Mouse (Mus musculus) mesoderm, embryonic 11.5 days (tissue): ENCODE measurements around the gene Neb.
"Not testable (repeated sequence)": the region's sequence is repeated elsewhere in the genome, so short reads cannot be mapped to it uniquely, and the experiment has no call there.

Experiments
- DNase-seq: peaks from one replicate; pipeline ENCODE4 v3.0.0-alpha.2; 2012; ENCODE audit warnings: low read depth, low spot score

The Neb gene

DNA sequence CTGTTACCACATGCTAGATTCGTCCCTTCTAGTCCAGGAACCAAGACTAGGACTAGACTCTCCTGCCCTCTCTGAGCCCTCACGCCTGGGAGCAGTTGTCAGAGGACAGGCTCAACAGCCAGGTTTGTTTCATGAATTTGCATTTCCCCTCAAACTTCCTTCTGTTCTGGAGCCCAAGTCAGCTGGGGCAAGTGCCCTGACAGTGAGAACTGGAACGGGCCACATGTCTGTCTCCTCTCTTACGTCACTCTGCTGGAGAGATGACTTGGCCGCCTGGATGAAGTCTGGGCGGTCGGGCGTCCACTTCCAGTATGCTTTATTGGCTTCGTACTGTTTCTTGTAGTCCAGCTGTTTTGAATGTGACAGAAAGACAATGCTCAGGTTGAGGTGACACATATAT is 200.5 kb downstream of the Neb start:
- DNase-seq = no peak

DNA sequence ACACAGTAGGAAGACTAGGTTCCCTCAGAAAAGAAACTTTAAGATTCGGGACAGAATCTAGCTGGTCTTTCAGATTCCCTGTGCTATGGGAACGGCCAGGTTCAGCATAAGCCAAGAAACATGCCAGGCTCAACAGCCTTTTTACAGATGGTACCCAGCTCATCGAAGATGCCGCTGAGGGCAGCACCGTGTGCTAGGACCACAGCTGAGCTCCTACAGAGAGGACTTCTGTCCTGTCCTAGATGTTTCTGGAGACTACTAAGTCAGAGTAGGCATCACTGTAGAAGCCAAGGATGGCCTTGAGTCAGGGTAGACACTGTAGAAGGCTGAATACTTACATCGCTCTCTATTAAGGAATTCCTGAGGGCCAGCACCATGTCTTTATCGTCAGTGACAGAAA is 201.1 kb downstream of the Neb start:
- DNase-seq = no peak

DNA sequence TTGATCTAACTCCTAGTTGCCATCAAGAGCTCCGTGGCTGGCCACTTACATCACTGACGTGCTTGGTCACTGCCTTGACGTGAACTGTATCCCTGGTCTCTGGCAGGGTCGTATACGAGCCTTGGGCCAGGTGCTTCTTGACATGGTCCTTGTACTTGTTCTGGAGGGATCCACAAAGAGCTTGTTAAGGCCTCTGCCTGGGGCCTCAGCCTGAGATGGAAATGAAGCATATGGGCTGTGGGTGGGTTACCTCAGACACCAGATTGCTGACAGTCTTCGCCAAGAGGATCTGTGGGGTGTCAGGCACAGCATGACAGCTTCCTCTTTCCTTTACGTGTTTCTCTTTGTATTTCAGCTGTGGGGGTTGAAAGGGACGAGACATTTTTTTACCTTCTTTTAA is 201.7 kb downstream of the Neb start:
- DNase-seq = no peak

DNA sequence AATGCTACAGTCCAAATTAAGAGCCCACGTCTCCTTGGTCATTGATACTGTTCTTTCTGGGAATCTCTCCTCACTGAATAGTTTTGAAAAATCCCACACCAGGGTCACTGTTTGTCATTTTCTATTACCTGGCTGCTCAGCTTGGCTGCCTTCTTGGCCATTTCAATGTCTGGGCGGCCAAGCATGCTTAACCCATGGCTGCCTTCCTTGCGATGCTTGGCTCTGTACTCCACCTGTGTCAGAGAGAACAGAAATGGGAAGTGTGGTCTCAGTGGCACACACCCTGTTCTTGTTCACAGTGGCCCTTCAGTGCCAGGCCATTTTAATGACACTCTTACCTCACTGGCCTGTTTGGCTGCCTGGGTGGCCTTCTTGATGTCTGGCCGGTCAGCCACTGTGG is 203.3 kb downstream of the Neb start:
- DNase-seq = no peak

DNA sequence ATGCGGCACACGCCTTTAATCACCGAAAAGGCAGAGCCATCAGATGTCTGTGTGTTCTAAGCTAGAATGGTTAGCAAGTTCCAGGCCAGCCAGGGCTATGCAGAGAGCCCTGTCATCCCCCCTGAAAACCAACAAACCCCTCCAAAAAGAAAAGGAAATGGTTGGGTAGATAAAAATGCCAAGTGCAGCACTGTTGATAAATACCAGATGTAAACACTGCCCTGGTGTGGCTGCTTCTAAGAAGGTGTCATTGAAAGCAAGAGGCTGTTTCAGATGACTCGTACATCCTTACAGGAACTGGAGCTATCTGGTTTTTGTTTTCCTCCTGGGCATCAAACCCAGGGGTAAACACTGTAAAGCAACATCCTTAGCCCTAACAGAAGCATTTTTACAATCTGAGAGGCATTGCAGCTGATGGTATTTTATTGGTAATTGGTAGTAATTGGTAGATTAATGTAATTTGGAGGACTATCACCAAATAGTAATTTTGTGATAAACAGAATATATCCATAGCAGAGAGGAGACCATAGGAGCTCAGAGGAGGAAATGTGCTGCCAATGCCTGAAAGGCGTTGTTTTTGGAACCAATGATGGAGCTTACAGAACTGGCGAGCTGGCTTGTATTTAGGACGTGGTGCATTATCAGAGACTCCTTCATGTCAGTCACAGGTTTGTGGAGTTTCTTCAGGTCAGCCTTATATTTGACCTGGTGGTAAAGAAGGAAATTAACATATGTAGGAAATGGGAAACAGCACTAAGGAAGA is 208.8 kb downstream of the Neb start:
- DNase-seq = no peak

DNA sequence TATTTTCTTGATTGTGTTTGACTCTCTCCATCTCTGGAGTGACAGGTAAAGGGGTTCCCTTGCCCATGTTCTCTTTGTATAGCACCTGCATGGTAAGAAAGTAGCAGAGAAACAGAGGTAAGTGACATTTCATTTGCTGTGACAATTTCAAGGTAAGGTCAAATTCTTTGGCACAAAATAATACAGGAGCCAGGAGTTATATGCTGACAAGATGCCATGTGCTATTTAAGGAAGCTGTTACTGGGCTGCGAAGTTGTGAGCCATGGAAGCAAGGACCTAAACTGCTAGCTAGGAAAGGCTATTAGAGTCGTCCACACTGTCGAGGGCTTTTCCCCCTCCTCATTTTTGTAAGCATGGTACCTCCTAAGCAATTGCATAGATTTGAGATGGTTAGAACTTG is 225.2 kb downstream of the Neb start:
- DNase-seq = no peak

DNA sequence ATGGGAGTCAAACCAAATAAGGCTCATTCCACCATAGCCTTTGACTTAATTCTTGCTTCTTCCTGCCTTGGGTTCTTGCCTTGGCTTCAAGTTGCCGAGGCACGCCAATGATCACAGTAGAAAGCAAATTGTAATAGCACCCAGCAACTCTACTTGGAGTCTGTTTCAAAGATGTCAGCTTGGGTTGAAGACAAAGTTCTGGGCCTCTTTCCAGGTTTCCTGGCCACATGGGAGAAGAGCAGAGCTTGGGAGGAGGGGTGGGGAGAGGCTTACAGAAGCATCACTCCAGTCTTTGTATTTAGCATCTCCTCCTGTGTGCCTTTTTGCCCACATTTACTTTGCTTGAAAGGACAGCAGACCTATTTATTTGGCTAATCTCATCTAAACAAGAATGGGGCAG is 244.9 kb downstream of the Neb start:
- DNase-seq = no peak

DNA sequence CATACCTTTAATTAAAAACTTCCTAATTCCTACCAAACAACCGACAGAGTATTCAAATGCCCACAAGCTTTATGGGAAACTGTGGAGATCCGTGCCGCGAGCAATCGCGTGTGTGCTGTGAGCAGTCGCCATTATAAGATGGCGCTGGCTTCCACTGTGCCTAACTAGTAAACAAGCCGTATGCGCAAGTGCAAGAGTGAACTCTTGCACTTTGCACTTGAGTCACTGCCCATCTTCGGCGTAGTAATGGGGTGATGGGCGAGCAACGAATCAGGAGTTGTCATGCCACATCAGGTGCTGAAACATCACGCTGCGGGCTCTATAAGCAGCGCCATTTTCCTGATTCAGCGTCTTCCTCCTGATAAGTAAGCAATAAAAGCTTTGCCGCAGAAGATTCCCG is 246.9 kb downstream of the Neb start:
- not testable (repeated sequence) for DNase-seq

DNA sequence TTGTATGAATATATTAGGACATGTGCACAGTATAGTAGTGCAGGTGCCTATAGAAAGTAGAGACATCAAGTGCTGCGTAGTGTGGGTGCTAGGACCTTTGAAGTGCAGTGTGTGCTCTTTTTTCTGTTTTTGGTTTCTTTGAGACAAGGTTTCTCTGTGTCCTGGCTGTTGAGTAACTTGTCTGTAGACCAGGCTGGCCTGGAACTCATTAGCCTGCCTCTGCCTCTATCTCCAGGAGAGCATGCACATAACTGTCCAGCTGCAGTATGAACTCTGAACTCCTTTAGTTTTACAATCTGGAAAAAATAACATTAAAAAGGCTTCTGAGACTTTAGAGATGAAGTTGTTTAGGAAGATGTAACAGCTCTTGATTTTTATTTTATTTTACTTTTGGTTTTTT is 264.2 kb downstream of the Neb start:
- peak; percentile 36 for DNase-seq
